Mouse (Mus musculus): ENCODE measurements around the gene Psenen. TPM values are rescaled to one million over a fixed set of nuclear protein-coding genes. Genes with fewer than 3 reads are reported as not detected.
A peak's percentile ranks its signal among the peaks of the same experiment; 100 is the strongest.

The Psenen gene
- polyA plus RNA-seq, 1 experiment from 2014 or later, result 158 TPM

DNA sequence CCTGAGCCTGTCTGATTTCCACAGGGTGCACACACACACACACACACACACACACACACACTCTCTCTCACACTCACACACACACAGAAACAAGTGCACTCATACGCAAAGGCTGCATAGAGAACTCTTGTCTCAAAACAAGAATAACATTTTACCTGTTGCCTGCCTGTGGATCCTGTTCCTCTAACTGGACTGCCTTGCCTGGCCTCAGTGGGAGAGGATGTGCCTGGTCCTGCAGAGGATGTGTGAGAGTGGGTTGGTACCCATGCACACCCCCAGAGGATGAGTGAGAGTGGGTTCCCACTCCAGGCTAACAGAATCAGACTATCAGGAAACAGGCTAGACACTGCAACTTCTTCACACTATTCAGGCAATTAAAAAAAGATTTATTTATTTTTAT is 12.8 kb downstream of the Psenen start:
- Histone ChIP-seq H3K4me2 (ENCODE audit: low read depth, low read length) (no peak overlapping the region), H3K4me3 (ENCODE audit: low read length) (no peak overlapping the region), H3K27ac (ENCODE audit: low read length) (no peak overlapping the region), H3K4me1 (ENCODE audit: control insufficient read depth, insufficient read depth, low read length) (peaks cover 9% of the 10 kb centered on the region), H3K36me3 (ENCODE audit: control insufficient read depth, insufficient read depth, low read length) (peaks cover 6% of the 10 kb centered on the region), H3K9ac (ENCODE audit: low read depth, low read length) (no peak overlapping the region), H3K27me3 (replicated peaks; ENCODE audit: control insufficient read depth, insufficient read depth, low read length) (no peaks in the 10 kb centered on the region), H3K9me3 (ENCODE audit: control insufficient read depth, low read length) (no peaks in the 10 kb centered on the region)
- no peak for ATAC-seq
- 97% methylated on average over 1 of the region's 1 CpGs for WGBS

DNA sequence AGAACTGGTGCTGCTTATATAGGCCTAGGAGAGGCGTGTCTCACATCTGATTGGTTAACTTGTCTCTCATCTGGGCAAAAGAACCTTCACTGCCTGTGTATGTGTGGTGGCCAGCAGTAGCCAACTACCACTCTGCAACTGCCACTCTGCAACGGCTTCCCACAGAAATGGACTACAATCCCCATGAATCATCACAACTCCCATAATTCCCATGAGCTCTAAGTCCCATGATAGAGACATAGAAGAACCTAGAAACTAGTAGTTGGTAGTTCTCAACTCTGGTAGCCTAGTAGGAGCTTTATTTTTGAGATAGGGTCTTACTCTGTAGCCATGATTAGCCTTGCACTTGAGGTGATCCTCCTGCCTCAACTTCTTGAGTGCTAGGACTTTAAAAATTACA is 13.5 kb downstream of the Psenen start:
- Histone ChIP-seq H3K4me2 (ENCODE audit: low read depth, low read length) (no peak overlapping the region), H3K27me3 (replicated peaks; ENCODE audit: control insufficient read depth, insufficient read depth, low read length) (no peaks in the 10 kb centered on the region), H3K27ac (ENCODE audit: low read length) (no peak overlapping the region), H3K9ac (ENCODE audit: low read depth, low read length) (no peak overlapping the region), H3K36me3 (ENCODE audit: control insufficient read depth, insufficient read depth, low read length) (peaks cover 6% of the 10 kb centered on the region), H3K9me3 (ENCODE audit: control insufficient read depth, low read length) (no peaks in the 10 kb centered on the region), H3K4me3 (ENCODE audit: low read length) (no peak overlapping the region), H3K4me1 (ENCODE audit: control insufficient read depth, insufficient read depth, low read length) (peaks cover 9% of the 10 kb centered on the region)
- 95% methylated on average over 2 of the region's 2 CpGs for whole genome bisulfite sequencing
- ATAC-seq, result no peak

DNA sequence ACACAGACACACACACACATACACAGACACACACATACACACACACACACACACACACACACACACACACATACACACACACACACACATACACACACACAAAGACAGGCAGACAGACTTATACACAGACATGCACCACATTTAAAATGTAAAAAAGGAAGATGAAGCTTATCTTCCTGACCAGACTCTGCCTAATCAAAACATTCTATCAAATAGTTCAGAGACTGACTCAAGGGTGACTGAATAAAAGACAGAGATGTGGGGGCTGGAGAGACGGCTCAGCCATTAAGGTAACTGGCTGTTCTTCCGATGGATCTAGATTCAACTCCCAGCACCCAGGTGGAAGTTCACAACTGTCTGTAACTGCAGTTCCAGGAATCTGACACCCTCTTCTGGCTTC is 19.1 kb downstream of the Psenen start:
- no peaks in the 10 kb centered on the region for H3K9me3 ChIP-seq (ENCODE audit: control insufficient read depth, low read length)
- ATAC-seq, result no peak
- H3K36me3 ChIP-seq (ENCODE audit: control insufficient read depth, insufficient read depth, low read length), result peaks cover 11% of the 10 kb centered on the region
- H3K4me2 ChIP-seq (ENCODE audit: low read depth, low read length), result no peak overlapping the region
- WGBS, result 94% methylated on average over 2 of the region's 2 CpGs
- H3K4me3 ChIP-seq (ENCODE audit: low read length), result no peak overlapping the region
- H3K9ac ChIP-seq (ENCODE audit: low read depth, low read length), result no peak overlapping the region
- H3K4me1 ChIP-seq (ENCODE audit: control insufficient read depth, insufficient read depth, low read length), result no peaks in the 10 kb centered on the region
- no peaks in the 10 kb centered on the region for H3K27me3 ChIP-seq (replicated peaks; ENCODE audit: control insufficient read depth, insufficient read depth, low read length)
- no peak overlapping the region for H3K27ac ChIP-seq (ENCODE audit: low read length)

DNA sequence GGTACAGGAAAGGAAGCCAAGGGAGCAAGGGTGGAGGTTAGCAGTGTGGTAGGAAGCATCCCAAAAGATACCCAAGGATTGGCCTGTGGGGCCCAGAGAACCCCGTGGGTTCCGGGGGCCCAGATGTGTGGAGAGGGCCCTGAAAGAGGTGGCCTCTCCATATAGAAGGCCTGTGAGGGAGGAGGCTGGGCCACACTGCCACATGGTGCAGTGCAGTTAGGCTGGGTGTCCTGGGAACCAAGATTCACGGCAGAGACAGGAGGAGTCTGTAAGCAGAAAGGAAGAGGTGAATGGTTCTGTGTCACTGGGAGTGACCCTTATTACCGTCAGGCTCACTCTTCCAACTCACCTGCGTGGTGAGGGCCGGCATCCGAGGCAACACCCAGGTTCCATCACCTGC is 22.9 kb downstream of the Psenen start:
- no peak overlapping the region for H3K4me3 ChIP-seq (ENCODE audit: low read length)
- no peak overlapping the region for H3K9ac ChIP-seq (ENCODE audit: low read depth, low read length)
- no peak for ATAC-seq
- H3K9me3 ChIP-seq (ENCODE audit: control insufficient read depth, low read length), result no peaks in the 10 kb centered on the region
- H3K4me2 ChIP-seq (ENCODE audit: low read depth, low read length), result no peak overlapping the region
- H3K4me1 ChIP-seq (ENCODE audit: control insufficient read depth, insufficient read depth, low read length), result peaks cover under 1% of the 10 kb centered on the region
- no peak overlapping the region for H3K27ac ChIP-seq (ENCODE audit: low read length)
- peaks cover 8% of the 10 kb centered on the region; the same call in 1 of the 2 replicates for H3K36me3 ChIP-seq (ENCODE audit: control insufficient read depth, insufficient read depth, low read length)
- H3K27me3 ChIP-seq (replicated peaks; ENCODE audit: control insufficient read depth, insufficient read depth, low read length), result no peaks in the 10 kb centered on the region
- 90% methylated on average over 7 of the region's 7 CpGs for WGBS

DNA sequence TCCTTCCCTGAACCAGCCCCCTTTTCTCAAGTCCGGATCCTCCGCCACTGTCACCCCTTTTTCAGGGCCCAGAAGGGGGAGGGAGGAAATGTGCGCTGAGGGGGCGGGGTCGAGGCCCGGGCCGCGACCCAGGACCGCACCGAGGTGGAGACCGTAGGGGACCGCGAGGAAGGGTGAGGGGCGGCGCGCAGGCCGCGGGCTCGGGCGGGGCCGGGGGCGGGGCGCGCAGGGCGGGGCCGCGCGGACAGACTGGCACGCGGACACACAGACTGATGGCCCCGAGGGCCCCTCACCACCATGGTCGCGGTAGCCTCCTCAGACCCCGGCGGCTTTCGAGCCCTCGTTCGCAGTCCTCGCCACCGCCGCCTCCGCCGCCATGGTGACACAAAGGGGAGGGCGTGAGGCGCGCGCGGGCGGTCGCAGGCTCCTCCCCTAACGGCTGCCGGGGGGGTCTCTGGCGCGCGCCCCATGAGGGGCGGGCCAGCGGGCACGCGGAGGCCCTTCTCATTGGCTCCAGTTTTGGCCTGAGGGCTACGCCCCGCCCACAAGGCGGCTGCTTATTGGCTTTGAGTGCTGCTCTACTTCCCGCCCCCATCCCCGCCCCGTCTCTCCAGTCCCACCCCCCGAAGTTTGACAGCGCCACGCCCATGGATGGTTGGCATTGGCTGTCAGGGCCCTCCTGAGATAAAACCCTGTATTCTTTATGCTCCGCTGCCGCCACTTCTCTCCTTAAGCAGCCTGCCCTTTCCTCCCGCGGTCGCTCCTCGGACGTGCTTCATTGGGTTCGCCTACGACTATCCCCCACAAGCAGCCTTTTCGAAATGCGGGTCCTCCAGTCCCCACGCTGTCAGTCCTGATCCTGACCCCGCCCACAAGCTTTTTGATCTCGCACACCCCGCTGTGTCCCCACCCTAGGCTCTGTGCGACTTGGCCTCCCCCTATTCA is 28.5 kb downstream of the Psenen start, which contains the start of gene Arhgap33:
Gene Arhgap33, minus strand, starts transcription at position 428 of the 945 bp plus-strand sequence.
- Histone ChIP-seq H3K27me3 (replicated peaks; ENCODE audit: control insufficient read depth, insufficient read depth, low read length) (no peaks in the 10 kb centered on the region), H3K36me3 (ENCODE audit: control insufficient read depth, insufficient read depth, low read length) (no peaks in the 10 kb centered on the region), H3K9me3 (ENCODE audit: control insufficient read depth, low read length) (no peaks in the 10 kb centered on the region), H3K9ac (ENCODE audit: low read depth, low read length) (peak within 1 kb of the TSS; percentile 78), H3K4me2 (ENCODE audit: low read depth, low read length) (peak within 1 kb of the TSS; percentile 97), H3K27ac (ENCODE audit: low read length) (peak within 1 kb of the TSS; percentile 63), H3K4me1 (ENCODE audit: control insufficient read depth, insufficient read depth, low read length) (peaks cover 27% of the 10 kb centered on the region), H3K4me3 (ENCODE audit: low read length) (peak within 1 kb of the TSS; percentile 80)
- WGBS, result under 1% methylated on average over 72 of the region's 84 CpGs
- peak; percentile 94 for ATAC-seq

DNA sequence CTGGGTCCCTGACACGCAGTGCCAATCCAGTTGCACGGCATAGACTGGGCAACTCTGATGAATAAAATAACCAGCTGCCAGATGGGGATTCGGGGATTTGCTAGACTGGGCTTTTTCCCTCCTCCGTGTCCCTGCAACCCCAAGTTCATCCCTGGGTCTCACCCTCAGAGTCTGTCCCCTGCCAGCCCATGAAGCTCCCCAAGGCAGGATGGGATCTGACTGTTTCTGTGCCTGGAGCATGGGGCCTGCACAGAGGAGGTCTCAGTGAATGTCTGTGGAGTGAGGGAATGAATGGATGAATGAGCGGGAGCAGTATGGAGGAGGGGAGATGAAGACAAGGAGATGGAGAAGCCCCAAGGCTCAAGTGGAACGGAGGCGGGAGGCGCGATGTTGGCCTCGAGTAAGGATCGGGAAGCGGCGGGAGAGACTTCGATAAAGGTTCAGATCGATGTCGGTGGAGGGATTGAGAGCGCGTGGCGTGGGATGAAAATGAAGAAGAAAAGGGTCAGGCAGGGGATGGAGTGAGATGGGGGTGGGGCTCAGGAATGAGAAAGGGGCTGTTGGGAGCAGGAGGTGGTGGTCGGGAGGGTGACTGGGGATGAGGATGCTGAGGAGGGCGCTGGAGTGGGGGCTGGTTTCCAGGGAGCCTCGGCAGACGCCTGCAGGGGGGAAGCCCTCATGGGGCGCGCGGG is 29.3 kb downstream of the Psenen start:
- peak overlapping the region; percentile 80 for H3K4me3 ChIP-seq (ENCODE audit: low read length)
- peak overlapping the region; percentile 78 for H3K9ac ChIP-seq (ENCODE audit: low read depth, low read length)
- peak overlapping the region; percentile 97 for H3K4me2 ChIP-seq (ENCODE audit: low read depth, low read length)
- 14% methylated on average over 23 of the region's 26 CpGs for WGBS
- H3K27me3 ChIP-seq (replicated peaks; ENCODE audit: control insufficient read depth, insufficient read depth, low read length), result no peaks in the 10 kb centered on the region
- H3K36me3 ChIP-seq (ENCODE audit: control insufficient read depth, insufficient read depth, low read length), result peaks cover 4% of the 10 kb centered on the region; the same call in 1 of the 2 replicates
- H3K9me3 ChIP-seq (ENCODE audit: control insufficient read depth, low read length), result no peaks in the 10 kb centered on the region
- peaks cover 27% of the 10 kb centered on the region for H3K4me1 ChIP-seq (ENCODE audit: control insufficient read depth, insufficient read depth, low read length)
- ATAC-seq, result peak; percentile 16
- H3K27ac ChIP-seq (ENCODE audit: low read length), result no peak overlapping the region; the same call in 1 of the 2 replicates

DNA sequence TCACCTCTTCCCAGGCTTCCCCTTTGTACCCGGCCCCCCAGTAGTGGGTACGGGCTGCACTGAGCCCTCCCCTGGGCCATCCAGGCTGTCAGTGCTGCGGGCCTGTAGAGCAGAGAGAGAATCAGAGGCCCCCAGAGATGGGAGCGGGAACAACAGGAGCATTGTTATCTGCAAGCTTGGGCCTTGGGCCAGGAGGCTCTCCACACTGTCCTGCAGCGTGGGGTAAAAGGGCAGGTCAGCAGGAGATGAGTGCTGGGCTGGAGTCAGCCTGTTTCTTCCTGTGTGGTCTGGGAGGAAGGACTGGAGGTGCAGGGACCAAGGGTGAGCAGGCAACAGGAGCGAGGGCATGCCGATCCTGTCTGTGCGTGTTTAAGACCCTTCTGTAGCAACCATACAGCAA is 30.5 kb downstream of the Psenen start:
- no peak for ATAC-seq

DNA sequence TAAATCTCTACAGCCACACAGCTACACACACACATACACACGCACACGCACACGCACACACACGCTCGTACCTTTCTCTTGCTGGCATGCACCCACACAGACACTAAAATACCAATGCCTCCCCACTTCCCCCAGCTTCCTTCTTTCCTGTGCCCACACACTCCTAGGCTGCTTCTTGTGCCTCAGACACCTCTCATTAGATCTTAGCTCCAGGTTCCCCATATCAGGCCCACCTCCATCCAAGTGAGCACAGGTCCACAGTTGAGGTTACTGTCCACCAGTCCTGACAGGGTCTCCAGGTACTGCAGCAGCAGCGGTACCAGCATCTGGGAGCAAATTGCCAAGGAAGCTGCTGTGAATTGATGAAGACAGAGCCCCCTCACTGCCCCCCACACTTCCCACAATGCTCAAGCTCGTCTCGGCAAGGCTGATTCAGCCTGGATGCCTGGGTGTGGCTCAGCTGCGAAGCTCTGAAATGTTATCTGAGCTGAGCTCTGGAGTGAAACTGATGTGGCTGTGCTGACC is 32.1 kb downstream of the Psenen start:
- Histone ChIP-seq H3K36me3 (ENCODE audit: control insufficient read depth, insufficient read depth, low read length) (peaks cover 14% of the 10 kb centered on the region; the same call in 1 of the 2 replicates), H3K4me1 (ENCODE audit: control insufficient read depth, insufficient read depth, low read length) (peaks cover 30% of the 10 kb centered on the region), H3K4me3 (ENCODE audit: low read length) (no peak overlapping the region), H3K4me2 (ENCODE audit: low read depth, low read length) (no peak overlapping the region), H3K9me3 (ENCODE audit: control insufficient read depth, low read length) (no peaks in the 10 kb centered on the region), H3K9ac (ENCODE audit: low read depth, low read length) (0 out of 2 replicates have a peak overlapping the region, but pooled peaks have one; percentile 16), H3K27ac (ENCODE audit: low read length) (no peak overlapping the region), H3K27me3 (replicated peaks; ENCODE audit: control insufficient read depth, insufficient read depth, low read length) (no peaks in the 10 kb centered on the region)
- ATAC-seq, result no peak
- 76% methylated on average over 9 of the region's 9 CpGs for WGBS

More for the DNA sequence above, 30.5 kb downstream of the Psenen start:
- H3K4me2 ChIP-seq (ENCODE audit: low read depth, low read length), result peak overlapping the region; percentile 19; the same call in 1 of the 2 replicates
- no peak overlapping the region; the same call in 1 of the 2 replicates for H3K27ac ChIP-seq (ENCODE audit: low read length)
- H3K36me3 ChIP-seq (ENCODE audit: control insufficient read depth, insufficient read depth, low read length), result peaks cover 10% of the 10 kb centered on the region; the same call in 1 of the 2 replicates
- no peaks in the 10 kb centered on the region for H3K27me3 ChIP-seq (replicated peaks; ENCODE audit: control insufficient read depth, insufficient read depth, low read length)
- H3K4me1 ChIP-seq (ENCODE audit: control insufficient read depth, insufficient read depth, low read length), result peaks cover 27% of the 10 kb centered on the region
- 40% methylated on average over 8 of the region's 8 CpGs for WGBS
- peak overlapping the region; percentile 40; the same call in 1 of the 2 replicates for H3K9ac ChIP-seq (ENCODE audit: low read depth, low read length)
- H3K4me3 ChIP-seq (ENCODE audit: low read length), result no peak overlapping the region
- no peaks in the 10 kb centered on the region for H3K9me3 ChIP-seq (ENCODE audit: control insufficient read depth, low read length)

DNA sequence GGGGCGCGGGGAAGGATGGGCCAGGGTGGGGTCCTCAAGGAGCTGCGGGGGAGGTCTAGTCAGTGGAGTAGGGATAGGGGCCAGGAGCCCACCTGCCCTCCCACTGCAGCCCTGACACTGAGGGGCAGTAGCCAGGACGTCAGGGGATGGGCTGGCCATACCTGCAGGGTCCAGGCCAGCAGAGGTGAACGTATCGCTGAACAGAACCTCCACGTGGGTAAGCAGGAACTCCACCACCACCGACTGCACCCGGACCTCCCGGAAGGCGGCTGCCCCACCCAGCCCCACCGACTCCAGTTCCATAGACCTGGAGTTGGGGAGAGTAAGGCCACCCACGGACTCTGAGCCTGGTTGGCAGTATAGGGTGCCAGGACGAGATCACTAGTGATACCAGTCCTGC is 36.4 kb downstream of the Psenen start:
- Histone ChIP-seq H3K4me3 (ENCODE audit: low read length) (no peak overlapping the region), H3K9ac (ENCODE audit: low read depth, low read length) (0 out of 2 replicates have a peak overlapping the region, but pooled peaks have one; percentile 57), H3K9me3 (ENCODE audit: control insufficient read depth, low read length) (no peaks in the 10 kb centered on the region), H3K36me3 (ENCODE audit: control insufficient read depth, insufficient read depth, low read length) (peaks cover 23% of the 10 kb centered on the region), H3K27me3 (replicated peaks; ENCODE audit: control insufficient read depth, insufficient read depth, low read length) (no peaks in the 10 kb centered on the region), H3K4me2 (ENCODE audit: low read depth, low read length) (no peak overlapping the region), H3K4me1 (ENCODE audit: control insufficient read depth, insufficient read depth, low read length) (peaks cover 10% of the 10 kb centered on the region), H3K27ac (ENCODE audit: low read length) (no peak overlapping the region)
- 77% methylated on average over 14 of the region's 14 CpGs for WGBS
- no peak for ATAC-seq

All from intestine, embryonic 16.5 days (tissue).